Mouse (Mus musculus) MEL (cell line): ENCODE results near the gene Emilin2. TPM values are rescaled to one million over a fixed set of nuclear protein-coding genes. Genes with fewer than 3 reads are reported as not detected.

Source experiments
- DNase-seq: peaks from one replicate; pipeline ENCODE4 v3.0.0; 2011; ENCODE audit warnings: low read depth, low spot score
- H3K27ac ChIP-seq: 2 replicates; pipeline ENCODE4 v1.5.1; 2012; ENCODE audit warnings: low read depth, mild to moderate bottlenecking, control low read depth, low read length, moderate library complexity; ENCODE audit not compliant: control insufficient read depth
- H3K27me3 ChIP-seq, 2 experiments: fragments of 150-350 bp in 1 of 2; sonication (generic) in 1 of 2; 2 replicates each; pipeline ENCODE4 v1.6.1; 2012; ENCODE audit warnings: low read length in 2 of 2, mild to moderate bottlenecking in 2 of 2, improper control_type of control experiment in 1 of 2, moderate library complexity in 1 of 2; ENCODE audit not compliant: insufficient read depth in 2 of 2, control insufficient read depth in 1 of 2
- H3K36me3 ChIP-seq, 2 experiments: 2 replicates each; pipeline ENCODE4 v1.6.1; 2012 to 2014; ENCODE audit warnings: low read length in 2 of 2, improper control_type of control experiment in 1 of 2, inconsistent platforms in 1 of 2, mild to moderate bottlenecking in 1 of 2; ENCODE audit not compliant: insufficient read depth in 2 of 2, control insufficient read depth in 1 of 2
- H3K4me1 ChIP-seq, 2 experiments: fragments of 150-350 bp in 1 of 2; sonication (generic) in 1 of 2; 2 replicates each; pipeline ENCODE4 v1.6.1; 2012; ENCODE audit warnings: low read length in 2 of 2, improper control_type of control experiment in 1 of 2, mild to moderate bottlenecking in 1 of 2; ENCODE audit not compliant: insufficient read depth in 2 of 2, control insufficient read depth in 1 of 2
- H3K4me3 ChIP-seq, 2 experiments: fragments of 150-350 bp in 1 of 2; sonication (generic) in 1 of 2; 2 replicates each; pipeline ENCODE4 v1.5.1; 2012; ENCODE audit warnings: low read depth in 2 of 2, low read length in 2 of 2, mild to moderate bottlenecking in 2 of 2, moderate library complexity in 2 of 2, control low read depth in 1 of 2, improper control_type of control experiment in 1 of 2; ENCODE audit not compliant: control insufficient read depth in 1 of 2, insufficient read depth in 1 of 2
- H3K79me2 ChIP-seq: 2 replicates; pipeline ENCODE4 v1.6.1; 2012; ENCODE audit warnings: mild to moderate bottlenecking, low read length, moderate library complexity; ENCODE audit not compliant: control insufficient read depth, poor library complexity, insufficient read depth
- H3K9ac ChIP-seq: 2 replicates; pipeline ENCODE4 v1.6.1; 2012; ENCODE audit warnings: low read depth, mild to moderate bottlenecking, control low read depth, low read length, moderate library complexity; ENCODE audit not compliant: control insufficient read depth, poor library complexity, severe bottlenecking
- H3K9me3 ChIP-seq: fragments of 150-350 bp; sonication (generic); replicated peaks from 2 replicates; pipeline ENCODE4 v1.6.1; 2012; ENCODE audit warnings: mild to moderate bottlenecking, low read length, improper control_type of control experiment, moderate library complexity; ENCODE audit not compliant: insufficient read depth
- BHLHE40 ChIP-seq: IDR thresholded peaks from 2 replicates; pipeline ENCODE4 v1.6.1; 2012; ENCODE audit warnings: low read depth, mild to moderate bottlenecking, inconsistent platforms, low read length, improper control_type of control experiment, borderline replicate concordance
- CHD2 ChIP-seq: IDR thresholded peaks from 2 replicates; pipeline ENCODE4 v1.6.1; 2011; ENCODE audit warnings: low read length, improper control_type of control experiment
- CTCF ChIP-seq, 3 experiments: IDR thresholded peaks in 2 of 3; conservative IDR thresholded peaks in 1 of 3; 2 replicates each; pipeline ENCODE4 v1.5.1; 2011 to 2012; ENCODE audit warnings: low read length in 3 of 3, low read depth in 2 of 3, mild to moderate bottlenecking in 2 of 3, improper control_type of control experiment in 1 of 3, inconsistent platforms in 1 of 3, mixed read lengths in 1 of 3, moderate library complexity in 1 of 3; ENCODE audit not compliant: control insufficient read depth in 1 of 3, insufficient read depth in 1 of 3, poor library complexity in 1 of 3, severe bottlenecking in 1 of 3
- ETS1 ChIP-seq: IDR thresholded peaks from 2 replicates; pipeline ENCODE4 v1.6.1; 2012; ENCODE audit warnings: low read depth, mild to moderate bottlenecking, inconsistent platforms, low read length, improper control_type of control experiment, moderate library complexity
- GABPA ChIP-seq: IDR thresholded peaks from 2 replicates; pipeline ENCODE4 v1.6.1; 2012; ENCODE audit warnings: low read depth, mild to moderate bottlenecking, inconsistent platforms, low read length, improper control_type of control experiment, moderate library complexity
- HCFC1 ChIP-seq: IDR thresholded peaks from 2 replicates; pipeline ENCODE4 v1.6.1; 2012; ENCODE audit warnings: low read depth, mild to moderate bottlenecking, inconsistent platforms, low read length, improper control_type of control experiment, moderate library complexity
- JUND ChIP-seq: IDR thresholded peaks from 2 replicates; pipeline ENCODE4 v1.6.1; 2011; ENCODE audit warnings: low read depth, mild to moderate bottlenecking, improper control_type of control experiment, low read length
- KAT2A ChIP-seq: conservative IDR thresholded peaks from 2 replicates; pipeline ENCODE4 v1.6.1; 2012; ENCODE audit warnings: low read depth, low read length, improper control_type of control experiment, inconsistent platforms
- MAX ChIP-seq: IDR thresholded peaks from 2 replicates; pipeline ENCODE4 v1.6.1; 2011; ENCODE audit warnings: low read length, improper control_type of control experiment
- MAZ ChIP-seq: IDR thresholded peaks from 2 replicates; pipeline ENCODE4 v1.6.1; 2012; ENCODE audit warnings: low read depth, mild to moderate bottlenecking, inconsistent platforms, low read length, improper control_type of control experiment
- MEF2A ChIP-seq: IDR thresholded peaks from 2 replicates; pipeline ENCODE4 v1.6.1; 2014; ENCODE audit warnings: low read depth, mild to moderate bottlenecking, inconsistent platforms, low read length, improper control_type of control experiment; ENCODE audit not compliant: poor library complexity, insufficient replicate concordance, severe bottlenecking; ENCODE audit errors: extremely low read depth
- MXI1 ChIP-seq: IDR thresholded peaks from 2 replicates; pipeline ENCODE4 v1.6.1; 2011; ENCODE audit warnings: mild to moderate bottlenecking, low read depth, low read length, improper control_type of control experiment
- MYB ChIP-seq: IDR thresholded peaks from 2 replicates; pipeline ENCODE4 v1.6.1; 2011; ENCODE audit warnings: mild to moderate bottlenecking, low read depth, low read length, improper control_type of control experiment
- MYC ChIP-seq: IDR thresholded peaks from 2 replicates; pipeline ENCODE4 v1.6.1; 2011; ENCODE audit warnings: low read depth, mild to moderate bottlenecking, low read length, improper control_type of control experiment, moderate library complexity
- NELFE ChIP-seq: IDR thresholded peaks from 2 replicates; pipeline ENCODE4 v1.6.1; 2011; ENCODE audit warnings: low read depth, low read length, improper control_type of control experiment
- NRF1 ChIP-seq: IDR thresholded peaks from 2 replicates; pipeline ENCODE4 v1.6.1; 2014; ENCODE audit warnings: low read depth, mild to moderate bottlenecking, inconsistent platforms, low read length, improper control_type of control experiment, moderate library complexity; ENCODE audit not compliant: poor library complexity, insufficient read depth, severe bottlenecking
- POLR2A ChIP-seq, 2 experiments: IDR thresholded peaks; 2 replicates each; pipeline ENCODE4 v1.6.1; 2011 to 2012; ENCODE audit warnings: low read length in 2 of 2, mild to moderate bottlenecking in 2 of 2, control low read depth in 1 of 2, improper control_type of control experiment in 1 of 2, low read depth in 1 of 2, moderate library complexity in 1 of 2; ENCODE audit not compliant: control insufficient read depth in 1 of 2, insufficient read depth in 1 of 2, poor library complexity in 1 of 2
- RAD21 ChIP-seq: IDR thresholded peaks from 2 replicates; pipeline ENCODE4 v1.6.1; 2011; ENCODE audit warnings: mild to moderate bottlenecking, low read depth, low read length, improper control_type of control experiment
- RCOR1 ChIP-seq: IDR thresholded peaks from 2 replicates; pipeline ENCODE4 v1.6.1; 2012; ENCODE audit warnings: low read depth, mild to moderate bottlenecking, inconsistent platforms, low read length, improper control_type of control experiment
- SIN3A ChIP-seq: IDR thresholded peaks from 2 replicates; pipeline ENCODE4 v1.6.1; 2012; ENCODE audit warnings: low read length, improper control_type of control experiment, inconsistent platforms
- SMC3 ChIP-seq: IDR thresholded peaks from 2 replicates; pipeline ENCODE4 v1.6.1; 2011; ENCODE audit warnings: low read depth, low read length, improper control_type of control experiment
- USF1 ChIP-seq: IDR thresholded peaks from 2 replicates; pipeline ENCODE4 v1.6.1; 2014; ENCODE audit warnings: low read depth, mild to moderate bottlenecking, inconsistent platforms, low read length, improper control_type of control experiment, moderate library complexity
- ZC3H11A ChIP-seq: IDR thresholded peaks from 2 replicates; pipeline ENCODE4 v1.6.1; 2012; ENCODE audit warnings: low read depth, mild to moderate bottlenecking, inconsistent platforms, low read length, improper control_type of control experiment
- ZMIZ1 ChIP-seq: IDR thresholded peaks from 2 replicates; pipeline ENCODE4 v1.6.1; 2012; ENCODE audit warnings: low read depth, mild to moderate bottlenecking, inconsistent platforms, low read length, improper control_type of control experiment, moderate library complexity
- ZNF384 ChIP-seq: IDR thresholded peaks from 2 replicates; pipeline ENCODE4 v1.6.1; 2012; ENCODE audit warnings: low read depth, mild to moderate bottlenecking, inconsistent platforms, low read length, improper control_type of control experiment
- polyA plus RNA-seq, 2 experiments: library from polyadenylated mRNA; stranded (reverse) in 1 of 2; unstranded in 1 of 2; fragments of >175 nt in 1 of 2; fragments of >200 nt in 1 of 2; gene quantifications; 2 replicates each; pipeline versions ENCODE4 v1.2.1 to v1.2.4; 2012; ENCODE audit warnings: low replicate concordance in 2 of 2, low read depth in 1 of 2; ENCODE audit not compliant: insufficient read length in 2 of 2, insufficient read depth in 1 of 2, missing spikeins in 1 of 2
- total RNA-seq: library from RNA; depleted of rRNA; stranded (reverse); fragments of 300-350 nt; gene quantifications from 2 replicates; pipeline ENCODE4 v1.2.3, GENCODE M21; 2012

Emilin2 gene
- total and polyA plus RNA-seq, 3 experiments, result 37.4 to 95.5 (median 92.6) TPM

GRCm38 (mm10) chr17:71233210-71233609, 78.6 kb downstream of the Emilin2 start:
- peaks cover 26 to 30% of the 10 kb centered on the region in 2 experiments for H3K36me3 ChIP-seq
- no peak overlapping the region for H3K27ac ChIP-seq
- H3K4me1 ChIP-seq, result peaks cover 14 to 26% of the 10 kb centered on the region in 2 experiments

GRCm38 (mm10) chr17:71231998-71232397, 79.8 kb downstream of the Emilin2 start:
- peak; percentile 7 for TF ChIP-seq RAD21
- no peak for TF ChIP-seq MXI1
- TF ChIP-seq ZC3H11A, result no peak
- peak; percentile 31 for TF ChIP-seq SMC3
- no peak for TF ChIP-seq GABPA
- TF ChIP-seq CTCF (IDR thresholded peaks at IDR 0.05 in 2 of 3, conservative IDR thresholded peaks at IDR 0.05 in 1 of 3; ENCODE audit: control insufficient read depth in 1 of 3, insufficient read depth in 1 of 3, low read depth in 2 of 3, low read length in 3 of 3, poor library complexity in 1 of 3, severe bottlenecking in 1 of 3), result peak in 2 of 3 experiments; percentile 33 to 40; a peak in 4 of 6 replicates
- no peak for DNase-seq
- peaks cover 15 to 30% of the 10 kb centered on the region in 2 experiments for H3K36me3 ChIP-seq
- no peak overlapping the region for H3K4me3 ChIP-seq
- no peak overlapping the region for H3K9ac ChIP-seq
- no peaks in the 10 kb centered on the region for H3K27me3 ChIP-seq
- no peaks in the 10 kb centered on the region for H3K79me2 ChIP-seq
- H3K4me1 ChIP-seq, result peaks cover 9 to 14% of the 10 kb centered on the region in 2 experiments
- H3K9me3 ChIP-seq, result no peaks in the 10 kb centered on the region
- H3K27ac ChIP-seq, result no peak overlapping the region

More at GRCm38 (mm10) chr17:71233210-71233609, 78.6 kb downstream of the Emilin2 start:
- Histone ChIP-seq H3K9me3 (no peaks in the 10 kb centered on the region), H3K4me3 (no peak overlapping the region), H3K9ac (no peak overlapping the region), H3K27me3 (no peaks in the 10 kb centered on the region), H3K79me2 (no peaks in the 10 kb centered on the region)
- DNase-seq, result no peak
- TF ChIP-seq RCOR1, result no peak
- no peak for TF ChIP-seq MAZ
- TF ChIP-seq RAD21, result no peak
- TF ChIP-seq ETS1, result no peak
- no peak for TF ChIP-seq SIN3A
- no peak for TF ChIP-seq MAX
- no peak for TF ChIP-seq MYC
- no peak for TF ChIP-seq HCFC1

- Histone ChIP-seq H3K79me2 (no peaks in the 10 kb centered on the region), H3K27me3 (no peaks in the 10 kb centered on the region), H3K36me3 (peaks cover 2 to 31% of the 10 kb centered on the region in 2 experiments), H3K9me3 (no peaks in the 10 kb centered on the region), H3K4me1 (peaks cover 4 to 5% of the 10 kb centered on the region in 2 experiments), H3K9ac (no peak overlapping the region), H3K27ac (no peak overlapping the region), H3K4me3 (no peak overlapping the region)
- no peak for DNase-seq
- no peak for TF ChIP-seq ZNF384
- no peak for TF ChIP-seq RCOR1
- no peak for TF ChIP-seq BHLHE40
- no peak for TF ChIP-seq KAT2A
- peak; percentile 43; the same call in 1 of the 2 replicates for TF ChIP-seq ZC3H11A
- no peak for TF ChIP-seq POLR2A (IDR thresholded peaks at IDR 0.05; ENCODE audit: control insufficient read depth in 1 of 2, insufficient read depth in 1 of 2, low read depth in 1 of 2, low read length in 2 of 2, poor library complexity in 1 of 2)
- no peak for TF ChIP-seq NRF1
- no peak for TF ChIP-seq MEF2A
- no peak for TF ChIP-seq ETS1
- no peak for TF ChIP-seq GABPA
- no peak for TF ChIP-seq CHD2
- no peak for TF ChIP-seq NELFE
- TF ChIP-seq MYC, result no peak
- TF ChIP-seq ZMIZ1, result no peak
- no peak for TF ChIP-seq MYB
- TF ChIP-seq JUND, result no peak
- TF ChIP-seq SMC3, result peak; percentile 72
- no peak for TF ChIP-seq USF1
These were observed 81.6 kb downstream of the Emilin2 start for GRCm38 (mm10) chr17:71230108-71230709.
